Mouse (Mus musculus): Measurements from ENCODE around the gene Usp17la. TPM values are rescaled to one million over a fixed set of nuclear protein-coding genes. Genes with fewer than 3 reads are reported as not detected.
"Not testable (repeated sequence)": the region's sequence is repeated elsewhere in the genome, so short reads cannot be mapped to it uniquely, and the experiment has no call there.

Gene Usp17la
- polyA plus RNA-seq (2016; fragmentation: Nextera tagmentation; extraction: Ambion mirVana), result not detected in 2 replicates

DNA sequence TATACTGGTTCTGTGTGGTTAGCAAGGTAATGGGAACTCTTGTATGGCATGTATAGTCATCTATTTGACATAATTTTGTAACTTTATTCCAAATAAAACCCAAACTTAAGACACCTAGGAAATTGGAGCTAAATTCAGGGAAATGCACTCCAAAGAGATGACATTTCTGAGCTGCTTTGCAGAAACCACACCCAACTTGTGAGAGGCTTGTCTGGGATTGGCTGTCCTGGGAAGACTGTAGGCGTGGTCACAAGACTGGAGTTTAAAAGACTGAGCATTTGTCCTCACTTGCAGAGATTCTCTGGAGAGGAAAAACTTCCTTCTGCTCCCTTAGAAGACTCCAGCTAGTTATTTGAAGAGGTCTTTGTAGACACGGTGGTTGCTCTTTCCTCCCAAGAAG is at the start of gene Usp17la:
TSS of gene Usp17la (plus strand) at position 301 of the 400 bp plus-strand sequence.
- H3K9me3 ChIP-seq (replicated peaks); H3K27me3 ChIP-seq; ATAC-seq (ENCODE audit: low FRiP score); H3K4me3 ChIP-seq; H3K9ac ChIP-seq; H3K36me3 ChIP-seq; H3K4me1 ChIP-seq; H3K4me2 ChIP-seq (replicated peaks); H3K27ac ChIP-seq: not testable (repeated sequence)
- WGBS, result 80% methylated on average over 2 of the region's 2 CpGs

- WGBS, result 87% methylated on average over 8 of the region's 8 CpGs
- not testable (repeated sequence) for H3K27ac ChIP-seq; H3K4me1 ChIP-seq; H3K9ac ChIP-seq; H3K4me3 ChIP-seq; H3K4me2 ChIP-seq (replicated peaks); ATAC-seq (ENCODE audit: low FRiP score); H3K9me3 ChIP-seq (replicated peaks); H3K36me3 ChIP-seq; H3K27me3 ChIP-seq
Measured at GRCm38 (mm10) chr7:104810335-104810734, 46.5 kb upstream of the Usp17la start.

- Histone ChIP-seq H3K27ac (no peak within 1 kb of the TSS), H3K36me3 (no peaks in the 10 kb centered on the region), H3K9me3 (replicated peaks) (no peaks in the 10 kb centered on the region), H3K9ac (no peak within 1 kb of the TSS), H3K4me3 (no peak within 1 kb of the TSS), H3K4me2 (replicated peaks) (no peak within 1 kb of the TSS), H3K27me3 (no peaks in the 10 kb centered on the region), H3K4me1 (no peaks in the 10 kb centered on the region)
- WGBS, result 58% methylated on average over 1 of the region's 1 CpGs
- no peak for ATAC-seq (ENCODE audit: low FRiP score)
Measured at GRCm38 (mm10) chr7:104842503-104842902, 14.3 kb upstream of the Usp17la start, which contains the start of gene Usp17lb. TSS of gene Usp17lb (minus strand) at chr7:104842603.

DNA sequence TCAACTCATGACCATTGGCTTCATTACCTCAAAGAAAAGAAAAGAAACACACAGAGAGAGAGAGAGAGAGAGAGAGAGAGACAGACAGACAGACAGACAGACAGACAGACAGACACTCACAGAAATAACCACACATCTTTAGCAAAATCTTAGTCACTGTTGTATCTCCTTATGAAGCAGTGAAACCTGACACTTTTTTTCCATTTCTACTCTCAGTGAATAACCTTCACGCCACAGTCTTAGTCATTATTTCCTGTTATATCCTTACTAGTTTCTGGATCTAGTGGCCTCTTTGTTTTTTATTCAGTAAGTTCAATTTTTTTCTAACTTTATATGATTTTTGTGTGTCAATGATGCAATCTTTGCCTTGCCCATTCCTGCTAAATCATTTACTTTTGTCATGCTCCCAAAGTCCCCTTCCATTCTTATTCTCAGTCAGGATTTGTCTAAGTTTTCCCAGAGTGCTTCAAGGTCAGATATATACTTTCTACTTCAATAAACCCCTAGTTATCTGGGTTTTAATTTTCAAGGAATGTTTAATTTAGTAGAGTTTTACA is 13.0 kb upstream of the Usp17la start:
- 86% methylated on average over 1 of the region's 1 CpGs for WGBS

DNA sequence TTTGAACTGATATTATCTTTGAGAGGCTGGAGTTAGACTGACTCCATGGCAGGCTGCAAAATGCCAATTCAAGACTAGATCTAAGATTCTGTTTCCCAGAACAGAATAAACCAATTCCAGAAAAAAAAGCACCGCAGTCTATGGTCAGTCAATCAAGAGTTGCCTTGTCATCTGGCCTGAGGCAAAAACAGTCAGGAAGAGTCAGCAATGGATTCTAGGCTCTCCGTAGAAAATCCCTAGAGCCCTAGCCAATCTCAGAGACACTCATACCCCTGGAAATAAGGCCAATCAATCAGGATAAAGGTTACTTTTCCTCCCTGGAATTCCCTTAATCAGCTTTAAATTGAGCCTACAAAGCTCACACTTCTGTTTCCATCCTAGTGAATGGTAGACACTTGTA is 5.3 kb upstream of the Usp17la start:
- 65% methylated on average over 2 of the region's 2 CpGs for WGBS
- ATAC-seq (ENCODE audit: low FRiP score), result not testable (repeated sequence)

More for the DNA sequence above, 13.0 kb upstream of the Usp17la start:
- no peak overlapping the region for H3K4me3 ChIP-seq
- no peak overlapping the region for H3K27ac ChIP-seq
- no peaks in the 10 kb centered on the region for H3K9me3 ChIP-seq (replicated peaks)
- no peak overlapping the region for H3K9ac ChIP-seq
- no peak overlapping the region for H3K4me2 ChIP-seq (replicated peaks)
- no peaks in the 10 kb centered on the region for H3K36me3 ChIP-seq
- H3K4me1 ChIP-seq, result no peaks in the 10 kb centered on the region
- H3K27me3 ChIP-seq, result no peaks in the 10 kb centered on the region
- ATAC-seq (ENCODE audit: low FRiP score), result no peak

DNA sequence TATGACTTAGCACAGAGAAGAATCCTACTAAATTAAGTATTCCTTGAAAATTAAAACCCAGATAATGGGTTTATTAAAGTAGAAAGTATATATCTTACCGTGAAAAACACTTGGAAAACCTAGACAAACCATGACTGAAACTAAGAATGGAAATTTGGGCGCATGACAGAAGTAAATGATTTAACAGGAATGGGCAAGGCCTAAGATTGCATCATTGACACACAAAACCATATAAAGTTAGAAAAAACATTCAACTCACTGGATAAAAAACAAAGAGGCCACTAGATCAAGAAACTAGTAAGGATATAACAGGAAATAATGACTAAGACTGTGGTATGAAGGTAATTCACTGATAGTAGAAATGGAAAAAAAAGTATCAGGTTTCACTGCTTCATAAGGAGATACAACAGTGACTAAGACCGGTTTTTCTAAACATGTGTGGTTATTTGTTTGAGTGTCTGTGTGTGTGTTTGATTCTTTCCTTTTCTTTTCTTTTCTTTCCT is 1.5 kb upstream of the Usp17la start:
- Histone ChIP-seq H3K36me3 (no peaks in the 10 kb centered on the region), H3K4me1 (no peaks in the 10 kb centered on the region), H3K9me3 (replicated peaks) (no peaks in the 10 kb centered on the region), H3K27ac (no peak overlapping the region), H3K4me2 (replicated peaks) (no peak overlapping the region), H3K4me3 (no peak overlapping the region), H3K9ac (no peak overlapping the region), H3K27me3 (no peaks in the 10 kb centered on the region)
- ATAC-seq (ENCODE audit: low FRiP score), result no peak
- 79% methylated on average over 3 of the region's 3 CpGs for WGBS

More for the DNA sequence above, 5.3 kb upstream of the Usp17la start:
- not testable (repeated sequence) for H3K36me3 ChIP-seq; H3K27ac ChIP-seq; H3K9ac ChIP-seq; H3K27me3 ChIP-seq; H3K4me2 ChIP-seq (replicated peaks); H3K4me1 ChIP-seq; H3K4me3 ChIP-seq; H3K9me3 ChIP-seq (replicated peaks)

DNA sequence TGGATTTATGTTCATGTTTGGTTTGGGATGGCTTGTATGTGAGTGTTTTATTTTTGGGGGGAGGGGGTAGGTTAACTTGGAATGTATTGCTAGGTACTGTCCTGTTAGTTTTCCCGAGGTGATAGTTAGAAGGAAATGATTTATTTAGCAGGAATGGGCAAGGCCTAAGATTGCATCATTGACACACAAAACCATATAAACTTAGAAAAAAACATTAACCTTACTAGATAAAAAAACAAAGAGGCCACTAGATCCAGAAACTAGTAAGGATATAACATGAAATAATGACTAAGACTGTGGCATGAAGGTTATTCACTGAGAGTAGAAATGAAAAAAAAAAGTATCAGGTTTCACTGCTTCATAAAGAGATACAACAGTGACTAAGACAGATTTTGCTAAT is 874 bp downstream of the Usp17la start:
- Histone ChIP-seq H3K9me3 (replicated peaks) (no peaks in the 10 kb centered on the region), H3K27ac (no peak overlapping the region), H3K9ac (no peak overlapping the region), H3K36me3 (no peaks in the 10 kb centered on the region), H3K4me1 (no peaks in the 10 kb centered on the region), H3K4me3 (no peak overlapping the region), H3K27me3 (no peaks in the 10 kb centered on the region), H3K4me2 (replicated peaks) (no peak overlapping the region)
- ATAC-seq (ENCODE audit: low FRiP score), result no peak
- 85% methylated on average over 1 of the region's 1 CpGs for WGBS

DNA sequence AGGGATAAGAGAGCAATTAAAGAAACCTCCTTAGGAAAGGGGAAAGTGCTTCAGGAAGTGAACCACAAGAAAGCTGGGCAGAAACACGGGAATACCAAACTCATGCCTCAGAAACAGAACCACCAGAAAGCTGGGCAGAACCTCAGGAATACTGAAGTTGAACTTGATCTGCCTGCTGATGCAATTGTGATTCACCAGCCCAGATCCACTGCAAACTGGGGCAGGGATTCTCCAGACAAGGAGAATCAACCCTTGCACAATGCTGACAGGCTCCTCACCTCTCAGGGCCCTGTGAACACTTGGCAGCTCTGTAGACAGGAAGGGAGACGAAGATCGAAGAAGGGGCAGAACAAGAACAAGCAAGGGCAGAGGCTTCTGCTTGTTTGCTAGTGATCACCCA is 4.6 kb downstream of the Usp17la start:
- Histone ChIP-seq H3K4me2 (replicated peaks) (no peak overlapping the region), H3K4me1 (no peaks in the 10 kb centered on the region), H3K9me3 (replicated peaks) (no peaks in the 10 kb centered on the region), H3K36me3 (no peaks in the 10 kb centered on the region), H3K4me3 (no peak overlapping the region), H3K27me3 (no peaks in the 10 kb centered on the region), H3K27ac (no peak overlapping the region), H3K9ac (no peak overlapping the region)
- ATAC-seq (ENCODE audit: low FRiP score), result no peak
- whole genome bisulfite sequencing, result 86% methylated on average over 3 of the region's 3 CpGs

GRCm38 (mm10) chr7:104877731-104878130 is 20.9 kb downstream of the Usp17la start, which contains the start of gene Olfr665:
TSS of gene Olfr665 (plus strand) at chr7:104878031.
- Histone ChIP-seq H3K9ac (no peak within 1 kb of the TSS), H3K27ac (no peak within 1 kb of the TSS), H3K27me3 (no peaks in the 10 kb centered on the region), H3K9me3 (replicated peaks) (no peaks in the 10 kb centered on the region), H3K4me1 (no peaks in the 10 kb centered on the region), H3K4me2 (replicated peaks) (no peak within 1 kb of the TSS), H3K36me3 (no peaks in the 10 kb centered on the region), H3K4me3 (no peak within 1 kb of the TSS)
- 58% methylated on average over 1 of the region's 1 CpGs for WGBS
- no peak for ATAC-seq (ENCODE audit: low FRiP score)

DNA sequence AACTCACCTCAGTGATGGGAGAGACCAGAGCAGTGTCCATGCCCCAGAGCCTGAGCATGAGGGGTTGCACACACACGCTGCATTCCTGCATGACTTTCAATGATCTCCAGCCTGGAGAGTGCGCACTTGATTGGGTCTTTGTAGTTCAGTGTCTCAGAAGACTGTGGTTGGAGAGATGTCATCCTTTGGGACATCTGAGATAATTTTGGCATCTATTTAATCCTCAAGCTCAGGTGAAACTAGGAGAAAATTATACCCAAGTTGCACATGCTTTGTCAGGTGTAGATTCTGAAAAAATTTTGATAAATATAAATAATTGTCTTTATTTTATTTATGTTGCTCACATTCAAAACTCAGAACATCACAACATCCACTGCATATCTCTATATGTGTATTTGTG is 39.0 kb downstream of the Usp17la start, which contains the start of gene Olfr666:
TSS of gene Olfr666 (minus strand) at position 101 of the 400 bp plus-strand sequence.
- H3K27me3 ChIP-seq, result no peaks in the 10 kb centered on the region
- H3K4me1 ChIP-seq, result no peaks in the 10 kb centered on the region
- H3K9me3 ChIP-seq (replicated peaks), result no peaks in the 10 kb centered on the region
- H3K4me2 ChIP-seq (replicated peaks), result no peak within 1 kb of the TSS
- 94% methylated on average over 2 of the region's 2 CpGs for WGBS
- H3K27ac ChIP-seq, result no peak within 1 kb of the TSS
- H3K9ac ChIP-seq, result no peak within 1 kb of the TSS
- H3K4me3 ChIP-seq, result no peak within 1 kb of the TSS
- H3K36me3 ChIP-seq, result no peaks in the 10 kb centered on the region
- ATAC-seq (ENCODE audit: low FRiP score), result no peak

Other genes starting within 250 kb of the Usp17la start
- not detected in 2 replicates for gene Olfr656, start 243.1 kb upstream of the Usp17la start, polyA plus RNA-seq (2016; fragmentation: Nextera tagmentation; extraction: Ambion mirVana)
- gene Olfr657, start 232.2 kb upstream of the Usp17la start, polyA plus RNA-seq (2016; fragmentation: Nextera tagmentation; extraction: Ambion mirVana), result not detected in 2 replicates
- not detected in 2 replicates for gene Olfr658, start 209.7 kb upstream of the Usp17la start, polyA plus RNA-seq (2016; fragmentation: Nextera tagmentation; extraction: Ambion mirVana)
- gene Olfr659, start 190.3 kb upstream of the Usp17la start, polyA plus RNA-seq (2016; fragmentation: Nextera tagmentation; extraction: Ambion mirVana), result not detected in 2 replicates
- gene Olfr661, start 170.5 kb upstream of the Usp17la start, polyA plus RNA-seq (2016; fragmentation: Nextera tagmentation; extraction: Ambion mirVana), result not detected in 2 replicates
- gene Usp17le, start 79.5 kb upstream of the Usp17la start, polyA plus RNA-seq (2016; fragmentation: Nextera tagmentation; extraction: Ambion mirVana), result not detected in 2 replicates
- gene Usp17lb, start 14.4 kb upstream of the Usp17la start, polyA plus RNA-seq (2016; fragmentation: Nextera tagmentation; extraction: Ambion mirVana), result not detected in 2 replicates
- gene Olfr665, start 21.0 kb downstream of the Usp17la start, polyA plus RNA-seq (2016; fragmentation: Nextera tagmentation; extraction: Ambion mirVana), result not detected in 2 replicates
- gene Olfr666, start 38.9 kb downstream of the Usp17la start, polyA plus RNA-seq (2016; fragmentation: Nextera tagmentation; extraction: Ambion mirVana), result not detected in 2 replicates
- gene Olfr667, start 64.5 kb downstream of the Usp17la start, polyA plus RNA-seq (2016; fragmentation: Nextera tagmentation; extraction: Ambion mirVana), result not detected in 2 replicates
- not detected in 2 replicates for gene Olfr668, start 71.0 kb downstream of the Usp17la start, polyA plus RNA-seq (2016; fragmentation: Nextera tagmentation; extraction: Ambion mirVana)
- not detected in 2 replicates for gene Olfr669, start 77.2 kb downstream of the Usp17la start, polyA plus RNA-seq (2016; fragmentation: Nextera tagmentation; extraction: Ambion mirVana)
- not detected in 2 replicates for gene Olfr670, start 105.6 kb downstream of the Usp17la start, polyA plus RNA-seq (2016; fragmentation: Nextera tagmentation; extraction: Ambion mirVana)
- not detected in 2 replicates for gene Olfr671, start 122.1 kb downstream of the Usp17la start, polyA plus RNA-seq (2016; fragmentation: Nextera tagmentation; extraction: Ambion mirVana)
- not detected in 2 replicates for gene Olfr672, start 145.0 kb downstream of the Usp17la start, polyA plus RNA-seq (2016; fragmentation: Nextera tagmentation; extraction: Ambion mirVana)
- gene Olfr675, start 171.5 kb downstream of the Usp17la start, polyA plus RNA-seq (2016; fragmentation: Nextera tagmentation; extraction: Ambion mirVana), result not detected in 2 replicates
- not detected in 2 replicates for gene Olfr676, start 175.7 kb downstream of the Usp17la start, polyA plus RNA-seq (2016; fragmentation: Nextera tagmentation; extraction: Ambion mirVana)
- not detected in 2 replicates for gene Olfr677, start 194.4 kb downstream of the Usp17la start, polyA plus RNA-seq (2016; fragmentation: Nextera tagmentation; extraction: Ambion mirVana)
- gene Olfr678, start 207.5 kb downstream of the Usp17la start, polyA plus RNA-seq (2016; fragmentation: Nextera tagmentation; extraction: Ambion mirVana), result not detected in 2 replicates
- not detected in 2 replicates for gene Olfr679, start 224.2 kb downstream of the Usp17la start, polyA plus RNA-seq (2016; fragmentation: Nextera tagmentation; extraction: Ambion mirVana)
- gene Olfr680-ps1, start 235.8 kb downstream of the Usp17la start, polyA plus RNA-seq (2016; fragmentation: Nextera tagmentation; extraction: Ambion mirVana), result not detected in 2 replicates